Mouse (Mus musculus): Measurements from ENCODE around the gene Nemp2.
A peak's percentile ranks its signal among the peaks of the same experiment; 100 is the strongest.
"Not testable (repeated sequence)": the region's sequence is repeated elsewhere in the genome, so short reads cannot be mapped to it uniquely, and the experiment has no call there.

The Nemp2 gene

GRCm38 (mm10) chr1:52655153-52655552, 24.6 kb downstream of the Nemp2 start:
- no peak for DNase-seq

GRCm38 (mm10) chr1:52658160-52658559, 27.7 kb downstream of the Nemp2 start:
- DNase-seq = no peak

GRCm38 (mm10) chr1:52660278-52660677, 29.8 kb downstream of the Nemp2 start:
- DNase-seq = no peak

GRCm38 (mm10) chr1:52660765-52661164, 30.3 kb downstream of the Nemp2 start:
- DNase-seq = no peak

- peak; percentile 79 for DNase-seq
Measured at GRCm38 (mm10) chr1:52663228-52663627, 32.7 kb downstream of the Nemp2 start.

GRCm38 (mm10) chr1:52668743-52669323, 38.3 kb downstream of the Nemp2 start:
- no peak for DNase-seq

- no peak for DNase-seq
Measured at GRCm38 (mm10) chr1:52669931-52670330, 39.4 kb downstream of the Nemp2 start.

- no peak for DNase-seq
Measured at GRCm38 (mm10) chr1:52675561-52676551, 45.4 kb downstream of the Nemp2 start.

GRCm38 (mm10) chr1:52676621-52677020, 46.1 kb downstream of the Nemp2 start:
- DNase-seq = no peak

- DNase-seq = no peak
Measured at GRCm38 (mm10) chr1:52683550-52683949, 53.0 kb downstream of the Nemp2 start.

GRCm38 (mm10) chr1:52687636-52688035, 57.1 kb downstream of the Nemp2 start:
- DNase-seq = no peak

- not testable (repeated sequence) for DNase-seq
Measured at GRCm38 (mm10) chr1:52694456-52694855, 64.0 kb downstream of the Nemp2 start.

Measured in layer of hippocampus, adult 9-11 months (tissue).